Mouse (Mus musculus) stomach, embryonic 14.5 days (tissue): Measurements from ENCODE around the gene Gm11034. TPM values are rescaled to one million over a fixed set of nuclear protein-coding genes. Genes with fewer than 3 reads are reported as not detected.

Experiments
- ATAC-seq: fragments of 200-750 bp; cut with Nextera tagmentation; 2 replicates; pipeline ENCODE4 v1.8.0; 2017; ENCODE audit warnings: low read depth, moderate TSS enrichment; ENCODE audit not compliant: insufficient number of reproducible peaks, insufficient read depth, low FRiP score
- H3K27ac ChIP-seq: fragments of 300-500 bp; sonication (generic); 2 replicates; pipeline ENCODE4 v1.5.1; 2014; ENCODE audit warnings: mild to moderate bottlenecking, low read length, moderate library complexity, mixed read lengths
- H3K27me3 ChIP-seq: fragments of 300-500 bp; sonication (generic); 2 replicates; pipeline ENCODE4 v1.6.1; 2014; ENCODE audit warnings: low read length, control low read depth, mixed read lengths; ENCODE audit not compliant: control insufficient read depth, insufficient read depth
- H3K36me3 ChIP-seq: fragments of 300-500 bp; sonication (generic); 2 replicates; pipeline ENCODE4 v1.6.1; 2014; ENCODE audit warnings: mild to moderate bottlenecking, control low read depth, low read length, moderate library complexity, mixed read lengths; ENCODE audit not compliant: control insufficient read depth, insufficient read depth
- H3K4me1 ChIP-seq: fragments of 300-500 bp; sonication (generic); 2 replicates; pipeline ENCODE4 v1.6.1; 2014; ENCODE audit warnings: low read length, control low read depth, mixed read lengths; ENCODE audit not compliant: control insufficient read depth, insufficient read depth
- H3K4me2 ChIP-seq: fragments of 300-500 bp; sonication (generic); replicated peaks from 2 replicates; pipeline ENCODE4 v1.6.1; 2014; ENCODE audit warnings: low read depth, low read length, control low read depth
- H3K4me3 ChIP-seq: fragments of 300-500 bp; sonication (generic); 2 replicates; pipeline ENCODE4 v1.5.1; 2014; ENCODE audit warnings: low read depth, low read length, control low read depth
- H3K9ac ChIP-seq: fragments of 300-500 bp; sonication (generic); replicated peaks from 2 replicates; pipeline ENCODE4 v1.6.1; 2014; ENCODE audit warnings: low read depth, mild to moderate bottlenecking, control low read depth, low read length, moderate library complexity, mixed read lengths
- H3K9me3 ChIP-seq: fragments of 300-500 bp; sonication (generic); 2 replicates; pipeline ENCODE4 v1.6.1; 2016; ENCODE audit warnings: low read depth, low read length, control low read depth; ENCODE audit not compliant: control insufficient read depth
- WGBS: fragments of 180-500 bp; shearing (Covaris S2); extraction: QIAGEN DNeasy Blood & Tissue Kit; methylation state at CpG from one replicate; pipeline ENCODE4 v1.1.7; 2014; 5-methylcytosine and 5-hydroxymethylcytosine counted together
- polyA plus RNA-seq: library from polyadenylated mRNA; unstranded; fragments of >200 nt; fragmentation: Nextera tagmentation; extraction: Ambion mirVana; gene quantifications from 2 replicates; pipeline ENCODE4 v1.2.1, GENCODE M21; 2014

Gm11034 gene
- polyA plus RNA-seq, 1 experiment from 2014 or later: not detected

- WGBS: 79% methylated on average over 9 of the region's 10 CpGs
- Histone ChIP-seq H3K4me2 (no peak overlapping the region), H3K4me1 (peaks cover 12% of the 10 kb centered on the region), H3K27ac (no peak overlapping the region), H3K4me3 (peak overlapping the region; percentile 67), H3K9ac (no peak overlapping the region), H3K27me3 (no peaks in the 10 kb centered on the region), H3K9me3 (no peaks in the 10 kb centered on the region), H3K36me3 (peaks cover 23% of the 10 kb centered on the region)
- no peak for ATAC-seq
These were observed 5.5 kb upstream of the Gm11034 start for GRCm38 (mm10) chr8:72218781-72219540.

- no peak overlapping the region for H3K9ac ChIP-seq
- no peaks in the 10 kb centered on the region for H3K9me3 ChIP-seq
- H3K4me2 ChIP-seq: no peak overlapping the region
- no peaks in the 10 kb centered on the region for H3K27me3 ChIP-seq
- ATAC-seq: no peak
- H3K36me3 ChIP-seq: no peaks in the 10 kb centered on the region
- peaks cover 5% of the 10 kb centered on the region; the same call in 1 of the 2 replicates for H3K4me1 ChIP-seq
- H3K27ac ChIP-seq: no peak overlapping the region
- H3K4me3 ChIP-seq: no peak overlapping the region
- 68% methylated on average over 1 of the region's 1 CpGs for WGBS
These were observed 2.4 kb upstream of the Gm11034 start for GRCm38 (mm10) chr8:72215871-72216270.

- 51% methylated on average over 2 of the region's 2 CpGs for WGBS
- Histone ChIP-seq H3K27ac (no peak overlapping the region), H3K27me3 (no peaks in the 10 kb centered on the region), H3K4me2 (no peak overlapping the region), H3K4me1 (no peaks in the 10 kb centered on the region), H3K4me3 (no peak overlapping the region), H3K9ac (no peak overlapping the region), H3K9me3 (no peaks in the 10 kb centered on the region), H3K36me3 (no peaks in the 10 kb centered on the region)
- no peak for ATAC-seq
These were observed 1.6 kb upstream of the Gm11034 start for GRCm38 (mm10) chr8:72215060-72215459.

GRCm38 (mm10) chr8:72212751-72213150, 685 bp downstream of the Gm11034 start, which contains the start of gene Cib3:
Gene Cib3 (minus strand): TSS chr8:72212837.
- Histone ChIP-seq H3K4me3 (no peak within 1 kb of the TSS), H3K27me3 (no peaks in the 10 kb centered on the region), H3K4me1 (no peaks in the 10 kb centered on the region), H3K9me3 (no peaks in the 10 kb centered on the region), H3K9ac (no peak within 1 kb of the TSS), H3K27ac (no peak within 1 kb of the TSS), H3K36me3 (no peaks in the 10 kb centered on the region), H3K4me2 (no peak within 1 kb of the TSS)
- 62% methylated on average over 4 of the region's 4 CpGs for WGBS
- ATAC-seq: no peak

GRCm38 (mm10) chr8:72211846-72212245, 1.6 kb downstream of the Gm11034 start:
- H3K27ac ChIP-seq: no peak overlapping the region
- no peaks in the 10 kb centered on the region for H3K4me1 ChIP-seq
- no peaks in the 10 kb centered on the region for H3K36me3 ChIP-seq
- no peak overlapping the region for H3K4me3 ChIP-seq
- H3K9ac ChIP-seq: no peak overlapping the region
- 79% methylated on average over 1 of the region's 1 CpGs for WGBS
- ATAC-seq: no peak
- H3K4me2 ChIP-seq: no peak overlapping the region
- H3K9me3 ChIP-seq: no peaks in the 10 kb centered on the region
- no peaks in the 10 kb centered on the region for H3K27me3 ChIP-seq

- Histone ChIP-seq H3K4me2 (no peak overlapping the region), H3K9me3 (no peaks in the 10 kb centered on the region), H3K27me3 (no peaks in the 10 kb centered on the region), H3K4me3 (no peak overlapping the region), H3K9ac (no peak overlapping the region), H3K27ac (no peak overlapping the region), H3K4me1 (no peaks in the 10 kb centered on the region), H3K36me3 (no peaks in the 10 kb centered on the region)
- 54% methylated on average over 2 of the region's 2 CpGs for WGBS
- no peak for ATAC-seq
These were observed 2.7 kb downstream of the Gm11034 start for GRCm38 (mm10) chr8:72210710-72211109.

GRCm38 (mm10) chr8:72210222-72210621, 3.2 kb downstream of the Gm11034 start:
- no peaks in the 10 kb centered on the region for H3K4me1 ChIP-seq
- H3K4me2 ChIP-seq: no peak overlapping the region
- H3K27ac ChIP-seq: no peak overlapping the region
- no peak overlapping the region for H3K4me3 ChIP-seq
- H3K9me3 ChIP-seq: no peaks in the 10 kb centered on the region
- no peaks in the 10 kb centered on the region for H3K36me3 ChIP-seq
- no peak overlapping the region for H3K9ac ChIP-seq
- no peak for ATAC-seq
- no peaks in the 10 kb centered on the region for H3K27me3 ChIP-seq
- 68% methylated on average over 4 of the region's 4 CpGs for WGBS

- no peaks in the 10 kb centered on the region for H3K4me1 ChIP-seq
- 74% methylated on average over 1 of the region's 1 CpGs for WGBS
- no peak overlapping the region for H3K4me2 ChIP-seq
- H3K27ac ChIP-seq: no peak overlapping the region
- no peak overlapping the region for H3K4me3 ChIP-seq
- H3K27me3 ChIP-seq: no peaks in the 10 kb centered on the region
- H3K36me3 ChIP-seq: no peaks in the 10 kb centered on the region
- H3K9ac ChIP-seq: no peak overlapping the region
- H3K9me3 ChIP-seq: peaks cover 5% of the 10 kb centered on the region; the same call in 1 of the 2 replicates
- no peak for ATAC-seq
These were observed 4.9 kb downstream of the Gm11034 start for GRCm38 (mm10) chr8:72208582-72208981.

- no peak overlapping the region for H3K9ac ChIP-seq
- H3K4me1 ChIP-seq: no peaks in the 10 kb centered on the region
- H3K27ac ChIP-seq: no peak overlapping the region
- 59% methylated on average over 8 of the region's 8 CpGs for WGBS
- H3K4me2 ChIP-seq: no peak overlapping the region
- peaks cover 6% of the 10 kb centered on the region; the same call in 1 of the 2 replicates for H3K9me3 ChIP-seq
- no peaks in the 10 kb centered on the region for H3K27me3 ChIP-seq
- H3K4me3 ChIP-seq: no peak overlapping the region
- no peak for ATAC-seq
- no peaks in the 10 kb centered on the region for H3K36me3 ChIP-seq
These were observed 15.4 kb downstream of the Gm11034 start for GRCm38 (mm10) chr8:72197997-72198396.
